In genomic region chr10:127615591-127615990, GRCm38 (mm10) we compare ENCODE assay signal across 7 mouse cellular contexts. TPM values are rescaled to one million over a fixed set of nuclear protein-coding genes. Genes with fewer than 3 reads are reported as not detected.
DNase-seq lines count a peak whose midpoint lies in the region; ATAC-seq and TF ChIP-seq lines count a peak whose summit lies in the region.

No protein-coding gene starts in this region.

- H3K4me3 ChIP-seq in lung, postnatal 0 days (ENCODE audit: low read depth, low read length) = no peak overlapping the region
- H3K4me3 ChIP-seq in forebrain, embryonic 12.5 days (replicated peaks) = no peak overlapping the region
- H3K4me3 ChIP-seq in heart, embryonic 15.5 days = no peak overlapping the region
- no peak overlapping the region for H3K4me3 ChIP-seq in liver, embryonic 13.5 days (replicated peaks)

- H3K9ac ChIP-seq in lung, postnatal 0 days (replicated peaks; ENCODE audit: low read depth) = no peak overlapping the region
- H3K9ac ChIP-seq in forebrain, embryonic 12.5 days = no peak overlapping the region
- no peak overlapping the region for H3K9ac ChIP-seq in heart, embryonic 15.5 days
- H3K9ac ChIP-seq in liver, embryonic 13.5 days = no peak overlapping the region

- peaks cover 3% of the 10 kb centered on the region; the same call in 1 of the 2 replicates for H3K27me3 ChIP-seq in lung, postnatal 0 days (replicated peaks; ENCODE audit: insufficient read depth, low read length)
- H3K27me3 ChIP-seq in forebrain, embryonic 12.5 days = no peaks in the 10 kb centered on the region
- peaks cover 2% of the 10 kb centered on the region; the same call in 1 of the 2 replicates for H3K27me3 ChIP-seq in heart, embryonic 15.5 days
- peaks cover 62% of the 10 kb centered on the region for H3K27me3 ChIP-seq in liver, embryonic 13.5 days

- ATAC-seq in lung, postnatal 0 days = no peak
- no peak for ATAC-seq in forebrain, embryonic 12.5 days (ENCODE audit: low FRiP score)
- ATAC-seq in heart, embryonic 15.5 days (replicated peaks; ENCODE audit: insufficient number of reproducible peaks, insufficient read depth, low FRiP score, low read depth) = no peak
- no peak for ATAC-seq in liver, embryonic 13.5 days (ENCODE audit: low read depth)
- no peak for ATAC-seq in CD4-positive, CD25-positive, alpha-beta regulatory T cell, adult 4 months

- TF ChIP-seq EP300 in lung, postnatal 0 days (IDR thresholded peaks at IDR 0.05) = no peak

- H3K4me1 ChIP-seq in lung, postnatal 0 days (ENCODE audit: insufficient read depth, low read depth, low read length) = peaks cover 14% of the 10 kb centered on the region
- peaks cover 64% of the 10 kb centered on the region for H3K4me1 ChIP-seq in forebrain, embryonic 12.5 days
- peaks cover 63% of the 10 kb centered on the region for H3K4me1 ChIP-seq in heart, embryonic 15.5 days (replicated peaks)
- peaks cover 75% of the 10 kb centered on the region for H3K4me1 ChIP-seq in liver, embryonic 13.5 days (replicated peaks)

- TF ChIP-seq CTCF in lung, postnatal 0 days (IDR thresholded peaks at IDR 0.05) = no peak

- H3K36me3 ChIP-seq in lung, postnatal 0 days (ENCODE audit: insufficient read depth, low read length) = 0 out of 2 replicates have a peak, but pooled peaks cover 4% of the 10 kb centered on the region
- H3K36me3 ChIP-seq in forebrain, embryonic 12.5 days (replicated peaks) = peaks cover 22% of the 10 kb centered on the region
- peaks cover 6% of the 10 kb centered on the region; the same call in 1 of the 2 replicates for H3K36me3 ChIP-seq in heart, embryonic 15.5 days
- peaks cover 8% of the 10 kb centered on the region; the same call in 1 of the 2 replicates for H3K36me3 ChIP-seq in liver, embryonic 13.5 days

- WGBS in lung, postnatal 0 days = 48% methylated on average over 3 of the region's 3 CpGs
- WGBS in forebrain, embryonic 12.5 days = 60% methylated on average over 3 of the region's 3 CpGs
- 60% methylated on average over 3 of the region's 3 CpGs for WGBS in heart, embryonic 15.5 days
- 41% methylated on average over 3 of the region's 3 CpGs for WGBS in liver, embryonic 13.5 days (ENCODE audit: insufficient replicate concordance)

- DNase-seq in lung, postnatal 0 days (ENCODE audit: low spot score) = no peak
- DNase-seq in lung, postnatal 36 days = no peak
- no peak for DNase-seq in liver, embryonic 13.5 days
- no peak for DNase-seq in retina, postnatal 1 day

- no peaks in the 10 kb centered on the region for H3K9me3 ChIP-seq in lung, postnatal 0 days (ENCODE audit: low read length)
- no peaks in the 10 kb centered on the region for H3K9me3 ChIP-seq in forebrain, embryonic 12.5 days
- no peaks in the 10 kb centered on the region for H3K9me3 ChIP-seq in heart, embryonic 15.5 days (replicated peaks)
- no peaks in the 10 kb centered on the region for H3K9me3 ChIP-seq in liver, embryonic 13.5 days (replicated peaks)

- peak overlapping the region; percentile 22; the same call in 1 of the 2 replicates for H3K4me2 ChIP-seq in lung, postnatal 0 days (replicated peaks; ENCODE audit: low read depth, low read length)
- H3K4me2 ChIP-seq in forebrain, embryonic 12.5 days = 0 out of 2 replicates have a peak overlapping the region, but pooled peaks have one; percentile 8
- peak overlapping the region; percentile 11; the same call in 1 of the 2 replicates for H3K4me2 ChIP-seq in heart, embryonic 15.5 days
- no peak overlapping the region for H3K4me2 ChIP-seq in liver, embryonic 13.5 days

- peak overlapping the region; percentile 62 for H3K27ac ChIP-seq in lung, postnatal 0 days (ENCODE audit: low read length)
- peak overlapping the region; percentile 66 for H3K27ac ChIP-seq in forebrain, embryonic 12.5 days
- peak overlapping the region; percentile 72 for H3K27ac ChIP-seq in heart, embryonic 15.5 days
- peak overlapping the region; percentile 69 for H3K27ac ChIP-seq in liver, embryonic 13.5 days

RNA-seq across cellular contexts. Expression of gene Lrp1, which starts 5.4 kb away (rescaled TPM):
- polyA plus RNA-seq in lung, postnatal 0 days (2015; fragmentation: Nextera tagmentation; extraction: Ambion mirVana) = 71.0 and 75.4 TPM in 2 replicates
- 81.4 and 81.8 TPM in 2 replicates for polyA plus RNA-seq in forebrain, embryonic 12.5 days (2016; fragmentation: Nextera tagmentation; extraction: Ambion mirVana)
- 31.2 and 43.1 TPM in 2 replicates for polyA plus RNA-seq in heart, embryonic 15.5 days (2015; fragmentation: Nextera tagmentation; extraction: Ambion mirVana)
- polyA plus RNA-seq in liver, embryonic 13.5 days (2015; fragmentation: Nextera tagmentation; extraction: Ambion mirVana) = 15.1 and 16.9 TPM in 2 replicates
- under 1 TPM; 0.30 to 0.96 TPM for polyA plus RNA-seq in CD4-positive, CD25-positive, alpha-beta regulatory T cell, adult 4 months (2017; shearing (Covaris generic))

RNA-seq across cellular contexts. Expression of gene Stat6, which starts 27.2 kb away (rescaled TPM):
- polyA plus RNA-seq in lung, postnatal 0 days (2015; fragmentation: Nextera tagmentation; extraction: Ambion mirVana) = 39.1 and 41.9 TPM in 2 replicates
- 4.5 and 5.4 TPM in 2 replicates for polyA plus RNA-seq in forebrain, embryonic 12.5 days (2016; fragmentation: Nextera tagmentation; extraction: Ambion mirVana)
- polyA plus RNA-seq in heart, embryonic 15.5 days (2015; fragmentation: Nextera tagmentation; extraction: Ambion mirVana) = 26.2 and 33.5 TPM in 2 replicates
- 12.3 and 15.5 TPM in 2 replicates for polyA plus RNA-seq in liver, embryonic 13.5 days (2015; fragmentation: Nextera tagmentation; extraction: Ambion mirVana)
- polyA plus RNA-seq in CD4-positive, CD25-positive, alpha-beta regulatory T cell, adult 4 months (2017; shearing (Covaris generic)) = 100 to 1,000 TPM; 173 to 320 TPM

RNA-seq across cellular contexts. Expression of gene Nemp1, which starts 51.1 kb away (rescaled TPM):
- 5.0 and 6.3 TPM in 2 replicates for polyA plus RNA-seq in lung, postnatal 0 days (2015; fragmentation: Nextera tagmentation; extraction: Ambion mirVana)
- polyA plus RNA-seq in forebrain, embryonic 12.5 days (2016; fragmentation: Nextera tagmentation; extraction: Ambion mirVana) = 10.0 TPM in 2 replicates
- 7.8 and 8.9 TPM in 2 replicates for polyA plus RNA-seq in heart, embryonic 15.5 days (2015; fragmentation: Nextera tagmentation; extraction: Ambion mirVana)
- 5.0 and 6.3 TPM in 2 replicates for polyA plus RNA-seq in liver, embryonic 13.5 days (2015; fragmentation: Nextera tagmentation; extraction: Ambion mirVana)
- polyA plus RNA-seq in CD4-positive, CD25-positive, alpha-beta regulatory T cell, adult 4 months (2017; shearing (Covaris generic)) = 1 to 10 TPM; 2.5 to 4.0 TPM

RNA-seq across cellular contexts. Expression of gene Nab2, which starts 52.8 kb away (rescaled TPM):
- polyA plus RNA-seq in lung, postnatal 0 days (2015; fragmentation: Nextera tagmentation; extraction: Ambion mirVana) = 7.7 and 8.4 TPM in 2 replicates
- polyA plus RNA-seq in forebrain, embryonic 12.5 days (2016; fragmentation: Nextera tagmentation; extraction: Ambion mirVana) = 3.7 and 4.6 TPM in 2 replicates
- polyA plus RNA-seq in heart, embryonic 15.5 days (2015; fragmentation: Nextera tagmentation; extraction: Ambion mirVana) = 10.9 and 14.9 TPM in 2 replicates
- 1.5 and 2.1 TPM in 2 replicates for polyA plus RNA-seq in liver, embryonic 13.5 days (2015; fragmentation: Nextera tagmentation; extraction: Ambion mirVana)
- 10 to 100 TPM in 1 of 2 experiments, 1 to 10 TPM in 1; 8.9 to 10.8 TPM for polyA plus RNA-seq in CD4-positive, CD25-positive, alpha-beta regulatory T cell, adult 4 months (2017; shearing (Covaris generic))
